Mouse (Mus musculus): ENCODE measurements around the gene Gm27021. TPM values are rescaled to one million over a fixed set of nuclear protein-coding genes. Genes with fewer than 3 reads are reported as not detected.

Gm27021 gene
- polyA plus RNA-seq, 1 experiment from 2014 or later: 3.1 TPM

- H3K27me3 ChIP-seq (ENCODE audit: low read depth, poor library complexity, severe bottlenecking): no peaks in the 10 kb centered on the region
- H3K4me1 ChIP-seq: peaks cover 18% of the 10 kb centered on the region
- peaks cover 96% of the 10 kb centered on the region for H3K36me3 ChIP-seq
- WGBS: 92% methylated on average over 12 of the region's 12 CpGs
- H3K4me3 ChIP-seq: no peak overlapping the region
- H3K9me3 ChIP-seq (replicated peaks): no peaks in the 10 kb centered on the region
- H3K27ac ChIP-seq (replicated peaks): no peak overlapping the region
- no peak for DNase-seq (ENCODE audit: low spot score)
Observed at GRCm38 (mm10) chr8:120581329-120581728, 86.5 kb downstream of the Gm27021 start.

DNA sequence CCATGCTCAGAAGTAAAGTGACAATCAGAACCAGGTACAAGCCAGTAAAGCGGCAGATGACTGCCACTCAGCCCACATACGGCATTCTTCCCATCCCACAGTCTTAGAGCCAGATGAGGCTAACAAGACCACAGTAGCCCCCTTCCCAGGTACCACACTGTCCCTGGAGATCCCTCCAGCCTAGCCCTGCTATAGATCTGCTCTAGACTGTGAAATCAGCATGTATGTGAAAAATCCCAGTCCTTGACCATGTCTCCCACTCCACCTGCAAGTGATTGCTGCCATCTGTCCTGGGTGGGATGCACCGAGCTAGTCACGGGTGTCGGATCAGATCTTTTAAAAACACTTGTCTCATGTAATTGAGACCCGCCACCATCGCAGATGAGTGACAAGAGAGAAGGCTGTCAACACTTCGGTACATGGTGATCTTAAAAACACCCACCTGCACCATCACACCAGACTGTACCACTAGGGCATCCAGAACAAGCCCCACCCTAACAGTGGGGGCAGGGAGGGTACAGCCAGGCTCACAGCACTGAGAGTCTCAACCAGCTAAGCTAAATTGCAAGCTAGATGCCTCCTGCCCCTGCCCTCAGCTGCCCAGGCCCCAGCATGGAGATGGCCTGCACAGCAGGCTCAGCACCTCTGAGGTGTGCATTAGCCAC is 87.4 kb downstream of the Gm27021 start:
- DNase-seq (ENCODE audit: low spot score): no peak
- peaks cover 27% of the 10 kb centered on the region for H3K4me1 ChIP-seq
- H3K36me3 ChIP-seq: peaks cover 98% of the 10 kb centered on the region
- no peak overlapping the region for H3K4me3 ChIP-seq
- no peaks in the 10 kb centered on the region for H3K27me3 ChIP-seq (ENCODE audit: low read depth, poor library complexity, severe bottlenecking)
- H3K9me3 ChIP-seq (replicated peaks): no peaks in the 10 kb centered on the region
- no peak overlapping the region for H3K27ac ChIP-seq (replicated peaks)
- WGBS: 93% methylated on average over 8 of the region's 8 CpGs

- H3K27me3 ChIP-seq (ENCODE audit: low read depth, poor library complexity, severe bottlenecking): no peaks in the 10 kb centered on the region
- H3K4me3 ChIP-seq: no peak overlapping the region
- no peak overlapping the region for H3K27ac ChIP-seq (replicated peaks)
- peaks cover 100% of the 10 kb centered on the region for H3K36me3 ChIP-seq
- H3K9me3 ChIP-seq (replicated peaks): no peaks in the 10 kb centered on the region
- 94% methylated on average over 17 of the region's 17 CpGs for WGBS
- peaks cover 47% of the 10 kb centered on the region for H3K4me1 ChIP-seq
- DNase-seq (ENCODE audit: low spot score): no peak
Observed at GRCm38 (mm10) chr8:120577821-120578220, 90.1 kb downstream of the Gm27021 start.

DNA sequence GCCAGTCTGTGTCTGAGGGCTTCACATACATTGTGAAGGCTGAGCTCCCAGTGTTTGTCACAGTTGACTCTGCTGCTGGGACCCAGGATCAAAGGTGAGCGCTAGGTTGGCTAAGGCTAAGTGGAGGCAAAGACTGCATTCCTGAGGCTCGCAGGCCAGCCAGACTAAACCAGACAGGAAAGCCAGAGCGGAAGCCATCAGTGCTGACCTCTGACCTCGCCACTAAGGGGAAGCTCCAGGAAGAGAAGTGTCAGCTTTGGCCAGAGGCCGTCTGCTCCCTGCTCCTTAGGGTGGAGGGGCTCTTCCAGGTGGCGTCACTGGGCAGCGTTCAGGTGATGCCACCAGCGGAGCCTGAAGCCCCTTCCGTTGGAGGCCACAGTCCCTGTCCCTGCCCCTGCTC is 92.1 kb downstream of the Gm27021 start:
- DNase-seq (ENCODE audit: low spot score): peak; percentile 46
- H3K4me3 ChIP-seq: no peak overlapping the region

GRCm38 (mm10) chr8:120574941-120575340 is 92.9 kb downstream of the Gm27021 start:
- Histone ChIP-seq H3K4me3 (no peak overlapping the region), H3K4me1 (peaks cover 74% of the 10 kb centered on the region), H3K9me3 (replicated peaks) (no peaks in the 10 kb centered on the region), H3K27me3 (ENCODE audit: low read depth, poor library complexity, severe bottlenecking) (no peaks in the 10 kb centered on the region), H3K27ac (replicated peaks) (no peak overlapping the region), H3K36me3 (peaks cover 100% of the 10 kb centered on the region)
- DNase-seq (ENCODE audit: low spot score): no peak
- 83% methylated on average over 19 of the region's 19 CpGs for whole genome bisulfite sequencing

More for the DNA sequence above, 92.1 kb downstream of the Gm27021 start:
- Histone ChIP-seq H3K27me3 (ENCODE audit: low read depth, poor library complexity, severe bottlenecking) (no peaks in the 10 kb centered on the region), H3K9me3 (replicated peaks) (no peaks in the 10 kb centered on the region), H3K27ac (replicated peaks) (no peak overlapping the region), H3K36me3 (peaks cover 100% of the 10 kb centered on the region), H3K4me1 (peaks cover 65% of the 10 kb centered on the region)
- 54% methylated on average over 9 of the region's 9 CpGs for WGBS

DNA sequence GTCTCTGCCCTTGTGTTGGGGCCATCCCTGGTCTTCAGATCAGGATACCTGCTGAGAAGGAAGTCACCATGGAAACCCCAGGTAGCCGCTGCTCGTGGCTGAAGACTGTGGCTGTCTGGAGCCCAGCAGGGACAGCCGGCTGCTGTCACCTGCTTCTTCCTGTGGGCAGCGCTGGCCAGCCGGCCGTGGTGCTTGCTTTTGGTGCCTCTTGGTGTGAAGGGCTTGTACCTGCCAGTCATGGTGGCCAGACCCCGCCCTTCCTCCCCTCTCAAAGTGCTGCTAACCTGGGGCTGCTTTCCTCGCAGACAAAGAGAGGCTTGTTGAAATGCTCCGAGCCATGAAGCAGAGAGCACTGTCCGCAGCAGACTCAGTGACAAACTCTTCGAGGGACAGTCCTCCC is 94.0 kb downstream of the Gm27021 start:
- H3K4me3 ChIP-seq: peak overlapping the region; percentile 21; the same call in 1 of the 2 replicates
- peaks cover 100% of the 10 kb centered on the region for H3K36me3 ChIP-seq
- H3K27me3 ChIP-seq (ENCODE audit: low read depth, poor library complexity, severe bottlenecking): no peaks in the 10 kb centered on the region
- DNase-seq (ENCODE audit: low spot score): no peak
- H3K9me3 ChIP-seq (replicated peaks): no peaks in the 10 kb centered on the region
- H3K27ac ChIP-seq (replicated peaks): peak overlapping the region; percentile 14; the same call in 1 of the 2 replicates
- H3K4me1 ChIP-seq: peaks cover 82% of the 10 kb centered on the region
- WGBS: 74% methylated on average over 11 of the region's 11 CpGs

- Histone ChIP-seq H3K36me3 (peaks cover 100% of the 10 kb centered on the region), H3K27me3 (ENCODE audit: low read depth, poor library complexity, severe bottlenecking) (no peaks in the 10 kb centered on the region), H3K4me3 (no peak overlapping the region), H3K9me3 (replicated peaks) (no peaks in the 10 kb centered on the region), H3K27ac (replicated peaks) (no peak overlapping the region), H3K4me1 (peaks cover 88% of the 10 kb centered on the region)
- DNase-seq (ENCODE audit: low spot score): no peak
- WGBS: 86% methylated on average over 21 of the region's 21 CpGs
Observed at GRCm38 (mm10) chr8:120572534-120572933, 95.3 kb downstream of the Gm27021 start.

GRCm38 (mm10) chr8:120571561-120571960 is 96.3 kb downstream of the Gm27021 start:
- Histone ChIP-seq H3K4me1 (peaks cover 84% of the 10 kb centered on the region), H3K27me3 (ENCODE audit: low read depth, poor library complexity, severe bottlenecking) (no peaks in the 10 kb centered on the region), H3K27ac (replicated peaks) (peak overlapping the region; percentile 57; the same call in 1 of the 2 replicates), H3K4me3 (no peak overlapping the region), H3K9me3 (replicated peaks) (no peaks in the 10 kb centered on the region), H3K36me3 (peaks cover 100% of the 10 kb centered on the region)
- DNase-seq (ENCODE audit: low spot score): no peak
- 79% methylated on average over 8 of the region's 8 CpGs for WGBS

DNA sequence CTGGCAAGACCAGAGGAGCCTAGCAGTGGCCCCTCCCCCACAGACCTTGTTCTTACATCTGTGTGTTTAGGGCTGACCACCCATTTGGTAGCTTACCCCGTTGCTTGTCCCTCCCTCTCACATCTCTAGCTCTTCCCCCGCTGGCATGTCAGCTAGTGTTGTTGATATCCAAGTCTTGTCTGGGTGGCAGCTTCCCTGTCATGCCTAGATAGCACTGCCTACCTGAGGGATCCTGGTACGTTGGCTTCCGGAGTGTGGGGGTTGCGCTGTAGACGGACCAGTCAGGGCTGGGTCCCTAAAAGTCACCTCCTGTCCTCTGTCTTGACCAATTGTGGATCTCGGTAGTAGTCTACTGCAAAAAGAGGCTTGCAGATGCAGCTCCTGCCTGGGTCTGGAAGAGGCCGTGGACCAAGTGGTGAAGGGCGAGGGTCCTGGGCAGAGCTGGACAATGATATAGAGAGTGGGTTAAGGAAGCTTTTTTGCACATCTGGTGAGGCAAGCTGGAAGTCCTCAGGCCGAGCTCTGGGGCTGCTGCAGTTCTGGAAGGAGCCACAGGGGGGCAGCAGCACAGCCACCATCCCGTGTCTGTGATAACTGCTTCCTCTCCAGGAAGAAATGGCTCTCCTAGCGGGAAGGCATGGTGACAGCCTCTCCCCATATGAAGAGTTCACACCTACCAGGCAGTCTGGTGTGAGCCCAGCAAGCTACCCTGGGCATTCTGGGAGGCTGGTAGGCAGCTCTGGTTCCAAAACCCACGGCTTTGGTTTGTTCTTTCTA is 97.8 kb downstream of the Gm27021 start:
- peak; percentile 82 for DNase-seq (ENCODE audit: low spot score)
- H3K4me1 ChIP-seq: peaks cover 85% of the 10 kb centered on the region
- WGBS: 64% methylated on average over 13 of the region's 13 CpGs
- H3K4me3 ChIP-seq: no peak overlapping the region
- peak overlapping the region; percentile 64 for H3K27ac ChIP-seq (replicated peaks)
- peaks cover 99% of the 10 kb centered on the region for H3K36me3 ChIP-seq
- no peaks in the 10 kb centered on the region for H3K27me3 ChIP-seq (ENCODE audit: low read depth, poor library complexity, severe bottlenecking)
- no peaks in the 10 kb centered on the region for H3K9me3 ChIP-seq (replicated peaks)

DNA sequence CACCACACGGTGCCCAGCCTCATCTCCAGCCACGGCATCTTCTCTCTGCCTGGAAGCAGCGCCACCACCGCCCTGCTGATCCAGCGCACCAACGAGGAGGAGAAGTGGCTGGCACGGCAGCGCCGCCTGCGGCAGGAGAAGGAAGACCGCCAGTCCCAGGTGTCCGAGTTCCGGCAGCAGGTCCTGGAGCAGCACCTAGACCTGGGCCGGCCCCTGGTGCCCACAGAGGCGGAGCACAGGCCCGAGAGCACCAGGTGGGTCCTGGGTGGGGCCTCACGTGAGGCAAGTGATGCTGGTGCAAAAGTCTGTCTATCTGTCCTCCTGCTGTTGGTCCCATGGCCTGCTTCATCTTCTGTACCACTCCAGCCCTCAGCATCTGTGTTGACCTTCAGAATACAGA is 98.8 kb downstream of the Gm27021 start:
- Histone ChIP-seq H3K27me3 (ENCODE audit: low read depth, poor library complexity, severe bottlenecking) (no peaks in the 10 kb centered on the region), H3K4me1 (peaks cover 86% of the 10 kb centered on the region), H3K36me3 (peaks cover 93% of the 10 kb centered on the region), H3K4me3 (no peak overlapping the region), H3K27ac (replicated peaks) (no peak overlapping the region), H3K9me3 (replicated peaks) (no peaks in the 10 kb centered on the region)
- DNase-seq (ENCODE audit: low spot score): no peak
- WGBS: 97% methylated on average over 17 of the region's 17 CpGs

GRCm38 (mm10) chr8:120568164-120568798 is 99.6 kb downstream of the Gm27021 start:
- Histone ChIP-seq H3K4me3 (peak overlapping the region; percentile 20; the same call in 1 of the 2 replicates), H3K27ac (replicated peaks) (0 out of 2 replicates have a peak overlapping the region, but pooled peaks have one; percentile 13), H3K27me3 (ENCODE audit: low read depth, poor library complexity, severe bottlenecking) (no peaks in the 10 kb centered on the region), H3K36me3 (peaks cover 88% of the 10 kb centered on the region), H3K9me3 (replicated peaks) (no peaks in the 10 kb centered on the region), H3K4me1 (peaks cover 86% of the 10 kb centered on the region)
- 93% methylated on average over 37 of the region's 37 CpGs for WGBS
- DNase-seq (ENCODE audit: low spot score): no peak

- 98% methylated on average over 17 of the region's 17 CpGs for WGBS
- Histone ChIP-seq H3K36me3 (peaks cover 86% of the 10 kb centered on the region), H3K9me3 (replicated peaks) (no peaks in the 10 kb centered on the region), H3K4me1 (peaks cover 87% of the 10 kb centered on the region), H3K4me3 (peak overlapping the region; percentile 20; the same call in 1 of the 2 replicates), H3K27ac (replicated peaks) (no peak overlapping the region), H3K27me3 (ENCODE audit: low read depth, poor library complexity, severe bottlenecking) (no peaks in the 10 kb centered on the region)
- no peak for DNase-seq (ENCODE audit: low spot score)
Observed at GRCm38 (mm10) chr8:120567731-120568130, 100.1 kb downstream of the Gm27021 start.
